Mouse (Mus musculus) midbrain, embryonic 14.5 days (tissue): Measurements from ENCODE around the gene Nkx2-5. TPM values are rescaled to one million over a fixed set of nuclear protein-coding genes. Genes with fewer than 3 reads are reported as not detected.

ENCODE experiments used
- ATAC-seq: fragments of 200-750 bp; cut with Nextera tagmentation; 2 replicates; pipeline ENCODE4 v1.8.0; 2017; ENCODE audit warnings: moderate number of reproducible peaks, moderate library complexity; ENCODE audit not compliant: low FRiP score, low TSS enrichment
- DNase-seq: peaks from one replicate; pipeline ENCODE4 v3.0.0-alpha.2; 2015
- H3K27ac ChIP-seq: fragments of 300-500 bp; sonication (generic); replicated peaks from 2 replicates; pipeline ENCODE4 v1.5.1; 2014; ENCODE audit warnings: mild to moderate bottlenecking, low read depth, low read length, moderate library complexity
- H3K27me3 ChIP-seq: fragments of 300-500 bp; sonication (generic); 2 replicates; pipeline ENCODE4 v1.6.1; 2014; ENCODE audit warnings: low read length, control low read depth, mixed read lengths; ENCODE audit not compliant: control insufficient read depth, insufficient read depth
- H3K36me3 ChIP-seq: fragments of 300-500 bp; sonication (generic); 2 replicates; pipeline ENCODE4 v1.6.1; 2014; ENCODE audit warnings: low read length, control low read depth; ENCODE audit not compliant: control insufficient read depth, insufficient read depth
- H3K4me1 ChIP-seq: fragments of 300-500 bp; sonication (generic); 2 replicates; pipeline ENCODE4 v1.6.1; 2014; ENCODE audit warnings: mild to moderate bottlenecking, antibody characterized with exemption, low read length, control low read depth; ENCODE audit not compliant: control insufficient read depth, insufficient read depth
- H3K4me2 ChIP-seq: fragments of 300-500 bp; sonication (generic); 2 replicates; pipeline ENCODE4 v1.6.1; 2014; ENCODE audit warnings: mild to moderate bottlenecking, low read length, moderate library complexity
- H3K4me3 ChIP-seq: fragments of 300-500 bp; sonication (generic); replicated peaks from 2 replicates; pipeline ENCODE4 v1.5.1; 2014; ENCODE audit warnings: low read depth, low read length
- H3K9ac ChIP-seq: fragments of 300-500 bp; sonication (generic); replicated peaks from 2 replicates; pipeline ENCODE4 v1.6.1; 2014; ENCODE audit warnings: mild to moderate bottlenecking, low read length, moderate library complexity
- H3K9me3 ChIP-seq: fragments of 300-500 bp; sonication (generic); 2 replicates; pipeline ENCODE4 v1.6.1; 2016; ENCODE audit warnings: low read length, control low read depth, mixed read lengths; ENCODE audit not compliant: control insufficient read depth
- WGBS: fragments of 180-500 bp; shearing (Covaris S2); extraction: QIAGEN DNeasy Blood & Tissue Kit; methylation state at CpG from one replicate; pipeline ENCODE4 v1.1.7; 2014; 5-methylcytosine and 5-hydroxymethylcytosine counted together
- polyA plus RNA-seq: library from polyadenylated mRNA; unstranded; fragments of >200 nt; fragmentation: Nextera tagmentation; extraction: Ambion mirVana; gene quantifications from 2 replicates; pipeline ENCODE4 v1.2.1, GENCODE M21; 2014

Gene Nkx2-5
- polyA plus RNA-seq, 1 experiment from 2014 or later: not detected

DNA sequence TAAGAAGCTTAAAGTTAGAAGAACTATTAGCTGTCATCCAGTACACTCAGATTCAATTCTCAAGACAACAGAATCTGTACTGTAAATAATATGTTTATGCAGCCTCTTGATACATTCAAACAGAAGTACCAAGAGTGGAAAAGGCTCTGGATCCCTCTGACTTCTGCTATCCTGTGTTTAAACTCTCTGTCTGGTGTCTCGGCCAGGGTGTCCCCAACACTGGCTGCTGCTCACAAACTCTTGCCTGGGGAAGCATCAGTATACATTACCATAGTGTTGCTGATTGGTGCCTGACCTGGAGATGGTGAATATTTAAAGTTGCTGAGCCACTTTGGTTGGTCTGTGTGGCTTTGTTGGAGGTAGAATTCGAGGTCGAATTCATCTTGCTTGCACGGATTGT lies 17.0 kb upstream of the Nkx2-5 start:
- no peaks in the 10 kb centered on the region for H3K36me3 ChIP-seq
- no peak overlapping the region for H3K9ac ChIP-seq
- no peak overlapping the region for H3K4me3 ChIP-seq
- 74% methylated on average over 4 of the region's 4 CpGs for WGBS
- H3K4me1 ChIP-seq: no peaks in the 10 kb centered on the region
- ATAC-seq: no peak
- no peaks in the 10 kb centered on the region for H3K9me3 ChIP-seq
- H3K27me3 ChIP-seq: peaks cover 18% of the 10 kb centered on the region
- no peak for DNase-seq
- H3K4me2 ChIP-seq: no peak overlapping the region
- H3K27ac ChIP-seq: no peak overlapping the region

DNA sequence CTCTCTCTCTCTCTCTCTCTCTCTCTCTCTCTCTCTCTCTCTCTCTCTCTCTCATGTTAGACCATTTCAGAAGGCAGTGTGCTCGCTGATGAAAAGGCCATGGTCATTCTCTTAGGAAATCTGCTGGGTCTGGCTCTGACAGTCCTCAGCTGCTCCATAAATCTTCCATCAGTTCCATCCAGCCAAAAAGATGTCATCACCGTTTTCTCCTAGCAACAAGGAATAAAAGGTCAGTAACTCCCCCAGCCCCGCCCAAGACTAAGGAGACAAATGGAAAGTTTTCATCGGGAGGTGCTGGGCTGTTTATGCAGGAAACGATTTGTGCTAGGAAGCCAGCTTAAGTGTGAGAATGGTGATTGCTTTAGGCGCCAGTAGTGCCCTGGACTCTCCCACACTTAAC lies 16.6 kb upstream of the Nkx2-5 start:
- Histone ChIP-seq H3K9ac (no peak overlapping the region), H3K9me3 (no peaks in the 10 kb centered on the region), H3K27me3 (peaks cover 22% of the 10 kb centered on the region), H3K4me3 (no peak overlapping the region), H3K4me2 (no peak overlapping the region), H3K36me3 (no peaks in the 10 kb centered on the region), H3K4me1 (no peaks in the 10 kb centered on the region), H3K27ac (no peak overlapping the region)
- WGBS: 28% methylated on average over 6 of the region's 6 CpGs
- no peak for DNase-seq
- no peak for ATAC-seq

DNA sequence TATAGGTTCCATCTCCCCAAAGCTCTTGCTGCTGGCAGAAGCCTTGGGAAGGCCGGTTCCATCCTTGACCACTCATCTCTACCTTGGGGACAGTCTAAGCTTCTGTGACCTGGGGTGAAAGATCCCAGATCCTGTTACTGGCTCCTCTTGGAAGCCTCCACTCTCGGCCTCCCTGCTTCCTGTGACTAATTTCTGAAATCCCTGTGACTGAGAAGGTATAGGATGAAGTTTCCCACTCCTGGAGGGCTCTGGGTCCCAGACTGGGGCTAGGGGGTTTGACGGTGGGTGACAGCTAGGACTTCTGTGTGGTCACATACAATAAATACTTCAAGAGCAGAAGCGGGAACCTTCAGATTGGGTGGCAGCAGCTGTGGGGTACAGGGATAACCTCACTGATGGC lies 16.1 kb upstream of the Nkx2-5 start:
- peaks cover 27% of the 10 kb centered on the region for H3K27me3 ChIP-seq
- H3K4me2 ChIP-seq: no peak overlapping the region
- no peak overlapping the region for H3K27ac ChIP-seq
- ATAC-seq (no peak), DNase-seq (no peak)
- no peaks in the 10 kb centered on the region for H3K9me3 ChIP-seq
- no peak overlapping the region for H3K4me3 ChIP-seq
- H3K4me1 ChIP-seq: no peaks in the 10 kb centered on the region
- H3K9ac ChIP-seq: no peak overlapping the region
- H3K36me3 ChIP-seq: no peaks in the 10 kb centered on the region
- WGBS: 56% methylated on average over 4 of the region's 4 CpGs

DNA sequence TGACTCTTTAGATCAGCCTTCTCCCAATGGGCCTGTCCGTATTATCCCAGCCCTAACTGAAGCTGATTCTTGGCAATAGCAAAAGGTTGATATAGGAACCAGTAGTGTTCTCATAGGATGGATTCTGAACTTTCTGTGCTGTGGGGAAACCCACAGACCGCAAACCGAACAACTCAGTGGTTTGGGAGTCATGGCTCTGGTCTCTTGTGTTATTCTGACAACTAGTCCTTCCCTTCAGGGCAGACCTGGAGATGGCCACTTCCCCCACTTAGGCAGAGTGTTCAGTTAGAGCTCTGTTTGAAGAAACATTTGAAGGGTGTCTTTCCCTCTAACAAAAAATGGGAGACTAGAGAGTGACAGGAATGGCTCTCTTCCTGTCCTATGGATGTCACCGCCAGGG lies 7.5 kb upstream of the Nkx2-5 start:
- DNase-seq: no peak
- Histone ChIP-seq H3K27ac (no peak overlapping the region), H3K27me3 (peaks cover 89% of the 10 kb centered on the region), H3K36me3 (no peaks in the 10 kb centered on the region), H3K9ac (no peak overlapping the region), H3K4me1 (no peaks in the 10 kb centered on the region), H3K4me2 (no peak overlapping the region), H3K9me3 (no peaks in the 10 kb centered on the region), H3K4me3 (no peak overlapping the region)
- WGBS: 1% methylated on average over 4 of the region's 4 CpGs
- ATAC-seq: no peak

DNA sequence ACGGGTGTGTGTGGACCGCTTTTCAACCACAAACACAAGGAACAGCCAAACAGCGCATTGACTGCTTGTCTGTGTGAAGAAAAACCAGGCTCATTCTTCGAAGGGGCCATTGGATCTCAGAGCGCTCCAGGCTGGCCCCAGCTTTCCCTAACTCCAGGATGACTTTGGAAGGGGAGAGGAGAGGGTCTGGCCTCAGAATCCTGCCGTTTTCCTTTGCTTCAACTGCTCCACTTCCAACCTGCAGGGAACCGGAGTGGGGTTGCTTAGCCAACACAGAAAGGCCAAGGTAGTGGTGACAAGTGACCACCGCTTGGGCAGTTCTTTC lies 6.3 kb upstream of the Nkx2-5 start:
- Histone ChIP-seq H3K4me3 (no peak overlapping the region), H3K9ac (no peak overlapping the region), H3K27ac (no peak overlapping the region), H3K27me3 (peaks cover 88% of the 10 kb centered on the region), H3K36me3 (no peaks in the 10 kb centered on the region), H3K9me3 (no peaks in the 10 kb centered on the region), H3K4me1 (no peaks in the 10 kb centered on the region), H3K4me2 (no peak overlapping the region)
- 2% methylated on average over 8 of the region's 8 CpGs for WGBS
- ATAC-seq (no peak), DNase-seq (no peak)

DNA sequence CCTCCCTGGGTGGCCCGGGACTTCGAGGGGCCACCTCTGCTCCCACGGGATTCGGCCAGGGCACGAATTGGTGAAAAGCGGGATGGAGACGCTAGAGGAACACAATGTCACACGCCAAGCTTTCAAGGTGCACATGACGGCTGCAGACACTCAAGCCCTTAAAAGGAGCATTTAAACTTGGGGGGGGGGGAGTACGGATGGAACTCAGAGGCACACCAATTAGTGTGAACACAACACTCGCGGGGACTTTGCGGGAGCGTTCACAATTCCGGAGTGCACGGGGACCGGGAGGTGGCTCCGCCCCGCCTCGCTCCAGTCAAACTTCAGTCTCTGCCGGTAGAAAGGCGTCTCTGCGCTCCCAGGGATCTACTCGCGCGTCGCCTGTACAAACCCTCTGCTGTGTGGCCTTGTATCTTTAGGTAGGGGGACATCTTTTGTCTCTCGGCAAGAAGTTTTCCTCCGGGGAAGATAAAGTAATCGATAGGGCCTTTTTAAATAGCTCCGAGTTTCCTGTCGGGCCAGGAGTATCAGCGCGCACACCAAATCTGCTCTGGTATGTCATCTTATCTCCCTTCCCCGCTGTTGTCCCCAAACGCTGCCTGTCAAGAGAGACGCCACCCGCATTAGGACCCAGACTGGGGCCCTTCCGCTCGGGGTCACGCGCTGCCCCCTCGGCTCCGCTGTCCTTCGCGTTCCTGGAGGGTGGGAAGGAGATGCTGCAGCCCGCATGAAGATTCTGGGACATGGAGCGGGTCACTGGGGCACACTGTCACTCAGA lies 5.7 kb upstream of the Nkx2-5 start:
- Histone ChIP-seq H3K36me3 (no peaks in the 10 kb centered on the region), H3K27me3 (peaks cover 87% of the 10 kb centered on the region), H3K9ac (no peak overlapping the region), H3K9me3 (no peaks in the 10 kb centered on the region), H3K4me2 (peak overlapping the region; percentile 30), H3K4me3 (no peak overlapping the region), H3K4me1 (no peaks in the 10 kb centered on the region), H3K27ac (no peak overlapping the region)
- DNase-seq (peak; percentile 34), ATAC-seq (no peak)
- WGBS: under 1% methylated on average over 47 of the region's 48 CpGs

DNA sequence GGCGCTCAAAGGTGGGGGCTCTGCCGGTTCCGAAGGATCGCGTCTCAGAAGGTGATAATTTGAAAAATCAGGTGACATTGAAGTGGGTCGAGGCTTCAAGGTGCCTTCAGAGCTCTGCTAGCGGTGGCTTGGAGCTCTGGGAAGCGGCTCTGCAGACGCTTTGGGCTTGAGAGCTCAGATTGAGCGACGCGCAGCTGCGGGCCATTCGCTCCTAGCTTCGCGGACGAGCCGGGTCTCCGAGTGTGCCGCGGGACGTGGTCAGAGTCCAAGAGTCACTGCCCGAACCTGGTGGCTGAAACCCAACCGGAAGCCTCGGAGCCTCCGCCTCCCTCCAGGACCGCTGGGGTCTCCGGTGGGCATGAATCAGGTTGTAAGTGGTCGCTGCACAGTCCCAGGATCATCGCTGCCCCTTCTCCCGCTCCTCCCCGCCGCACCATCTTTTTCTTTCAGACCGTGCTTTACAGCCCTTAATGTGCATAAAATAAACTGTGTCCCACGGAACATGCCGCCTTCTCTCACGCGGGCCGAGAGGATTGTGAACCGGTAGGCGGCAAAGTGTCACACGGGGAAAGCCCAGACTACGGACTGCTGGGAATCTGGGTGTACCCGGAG lies 5.0 kb upstream of the Nkx2-5 start:
- no peaks in the 10 kb centered on the region for H3K4me1 ChIP-seq
- peak overlapping the region; percentile 30 for H3K4me2 ChIP-seq
- H3K9ac ChIP-seq: no peak overlapping the region
- no peaks in the 10 kb centered on the region for H3K36me3 ChIP-seq
- ATAC-seq: no peak
- H3K9me3 ChIP-seq: no peaks in the 10 kb centered on the region
- DNase-seq: peak; percentile 61
- under 1% methylated on average over 44 of the region's 44 CpGs for WGBS
- H3K27ac ChIP-seq: no peak overlapping the region
- peak overlapping the region; percentile 13; the same call in 1 of the 2 replicates for H3K4me3 ChIP-seq
- peaks cover 88% of the 10 kb centered on the region for H3K27me3 ChIP-seq

DNA sequence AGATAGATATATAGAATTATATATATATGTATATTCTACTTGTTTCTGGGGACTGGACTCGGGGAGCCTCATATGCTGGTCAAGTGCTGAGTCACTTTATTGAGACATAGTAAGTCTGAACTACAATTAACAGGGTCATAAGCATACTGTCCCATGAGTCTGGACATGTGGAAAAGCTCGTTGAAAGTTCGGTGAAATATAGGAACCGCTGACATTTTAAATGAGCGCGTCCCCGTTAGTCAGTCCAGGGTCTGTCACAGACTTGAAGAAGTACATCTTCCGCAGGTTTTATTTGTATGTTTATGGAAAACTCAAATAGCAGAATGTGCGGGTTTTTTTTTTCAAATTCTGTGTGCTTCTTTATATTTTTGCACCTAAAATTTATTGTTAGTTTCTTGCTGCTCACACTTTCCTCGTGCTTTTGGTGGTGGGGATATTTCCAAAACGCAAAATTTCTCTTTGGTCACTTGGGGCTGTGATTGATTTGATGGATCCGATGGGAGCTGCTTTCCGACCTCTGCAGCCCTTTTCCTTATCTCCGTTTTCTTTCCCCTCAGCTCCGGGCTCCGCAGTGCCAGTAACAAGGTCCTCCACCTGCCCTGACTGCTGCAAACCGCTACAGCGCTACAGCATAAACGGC lies 4.4 kb upstream of the Nkx2-5 start:
- no peaks in the 10 kb centered on the region for H3K4me1 ChIP-seq
- 4% methylated on average over 19 of the region's 19 CpGs for WGBS
- 0 out of 2 replicates have a peak overlapping the region, but pooled peaks have one; percentile 13 for H3K4me3 ChIP-seq
- peak; percentile 33 for DNase-seq
- H3K9ac ChIP-seq: no peak overlapping the region
- H3K27me3 ChIP-seq: peaks cover 88% of the 10 kb centered on the region
- no peak for ATAC-seq
- no peaks in the 10 kb centered on the region for H3K9me3 ChIP-seq
- H3K27ac ChIP-seq: no peak overlapping the region
- no peaks in the 10 kb centered on the region for H3K36me3 ChIP-seq
- H3K4me2 ChIP-seq: peak overlapping the region; percentile 30; the same call in 1 of the 2 replicates

DNA sequence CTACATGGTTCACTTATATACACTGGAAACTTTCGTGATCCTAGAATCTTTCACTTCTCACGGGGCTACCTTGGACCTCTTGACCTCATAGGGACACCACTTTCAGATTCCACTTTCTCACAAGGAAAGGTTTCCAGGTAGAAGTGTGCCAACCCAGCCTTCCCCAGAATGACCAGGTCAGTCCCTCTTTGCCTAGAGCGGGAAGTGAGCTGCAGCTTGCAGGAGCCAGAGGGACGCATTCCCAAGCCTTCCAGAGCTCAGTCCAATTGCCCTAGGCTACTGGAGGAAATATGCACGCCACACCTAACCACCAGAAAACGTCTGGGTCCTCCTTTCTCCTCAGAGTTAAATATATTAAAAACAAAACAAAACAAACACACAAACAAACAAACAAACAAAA lies 3.4 kb upstream of the Nkx2-5 start:
- DNase-seq: no peak
- no peaks in the 10 kb centered on the region for H3K9me3 ChIP-seq
- no peak overlapping the region for H3K27ac ChIP-seq
- H3K9ac ChIP-seq: no peak overlapping the region
- H3K36me3 ChIP-seq: no peaks in the 10 kb centered on the region
- 2% methylated on average over 6 of the region's 6 CpGs for WGBS
- no peak overlapping the region for H3K4me3 ChIP-seq
- ATAC-seq: no peak
- no peak overlapping the region for H3K4me2 ChIP-seq
- H3K4me1 ChIP-seq: no peaks in the 10 kb centered on the region
- H3K27me3 ChIP-seq: peaks cover 87% of the 10 kb centered on the region
